Mouse (Mus musculus) liver, embryonic 14.5 days (tissue): ENCODE measurements at regions not wholly inside any gene's neighbourhood (a gene's known extent, or its start where the extent isn't known, plus 50 kb on each side); places are given as distances from the start of the nearest gene placed in this dataset.

Experiments
- ATAC-seq: fragments of 200-750 bp; cut with Nextera tagmentation; 2 replicates; pipeline ENCODE4 v1.8.0; 2017; ENCODE audit warnings: moderate number of reproducible peaks, mild to moderate bottlenecking, moderate library complexity; ENCODE audit not compliant: insufficient read depth
- DNase-seq, 3 experiments: peaks; one replicate each; pipeline ENCODE4 v3.0.0-alpha.2; 2012 to 2013; ENCODE audit warnings: low read depth in 3 of 3, low spot score in 3 of 3
- H3K27ac ChIP-seq: fragments of 300-500 bp; sonication (generic); 2 replicates; pipeline ENCODE4 v1.5.1; 2014; ENCODE audit warnings: moderate library complexity, mild to moderate bottlenecking, control low read depth, inconsistent platforms
- H3K27me3 ChIP-seq: fragments of 300-500 bp; sonication (generic); 2 replicates; pipeline ENCODE4 v1.6.1; 2014; ENCODE audit warnings: mild to moderate bottlenecking, low read length, moderate library complexity; ENCODE audit not compliant: control insufficient read depth, insufficient read depth
- H3K36me3 ChIP-seq: fragments of 300-500 bp; sonication (generic); replicated peaks from 2 replicates; pipeline ENCODE4 v1.6.1; 2014; ENCODE audit warnings: low read depth; ENCODE audit not compliant: control insufficient read depth, insufficient read depth
- H3K4me1 ChIP-seq, 2 experiments: fragments of 200-500 bp in 1 of 2; fragments of 300-500 bp in 1 of 2; sonication (generic) in 1 of 2; replicated peaks; 2 replicates each; pipeline ENCODE4 v1.6.1; 2012 to 2014; ENCODE audit warnings: antibody characterized with exemption in 1 of 2, inconsistent platforms in 1 of 2, low read length in 1 of 2; ENCODE audit not compliant: control insufficient read depth in 2 of 2, insufficient read depth in 2 of 2
- H3K4me2 ChIP-seq: fragments of 300-500 bp; sonication (generic); 2 replicates; pipeline ENCODE4 v1.6.1; 2014; ENCODE audit warnings: low read depth, mild to moderate bottlenecking, control low read depth, moderate library complexity
- H3K4me3 ChIP-seq, 2 experiments: fragments of 200-500 bp in 1 of 2; fragments of 300-500 bp in 1 of 2; sonication (generic) in 1 of 2; 2 replicates each; pipeline ENCODE4 v1.5.1; 2012 to 2014; ENCODE audit warnings: low read depth in 2 of 2, low read length in 2 of 2, mild to moderate bottlenecking in 2 of 2, control low read depth in 1 of 2, inconsistent platforms in 1 of 2, moderate library complexity in 1 of 2; ENCODE audit not compliant: insufficient read depth in 1 of 2
- H3K9ac ChIP-seq: fragments of 300-500 bp; sonication (generic); replicated peaks from 2 replicates; pipeline ENCODE4 v1.6.1; 2014; ENCODE audit warnings: mild to moderate bottlenecking, control low read depth, moderate library complexity
- H3K9me3 ChIP-seq: fragments of 300-500 bp; sonication (generic); 2 replicates; pipeline ENCODE4 v1.6.1; 2016; ENCODE audit warnings: low read length, mixed read lengths; ENCODE audit not compliant: control insufficient read depth
- CTCF ChIP-seq: IDR thresholded peaks from 2 replicates; pipeline ENCODE4 v1.5.1; 2016; ENCODE audit warnings: antibody characterized with exemption, low read depth, control low read depth
- EP300 ChIP-seq: IDR thresholded peaks from 2 replicates; pipeline ENCODE4 v1.6.1; 2016; ENCODE audit warnings: antibody characterized with exemption, low read depth
- WGBS: fragments of 180-500 bp; shearing (Covaris S2); extraction: QIAGEN DNeasy Blood & Tissue Kit; methylation state at CpG from one replicate; pipeline ENCODE4 v1.1.7; 2014; ENCODE audit not compliant: insufficient replicate concordance; 5-methylcytosine and 5-hydroxymethylcytosine counted together

GRCm38 (mm10) chr16:39234290-39234689 is 341.8 kb downstream of the Igsf11 start:
- H3K27me3 ChIP-seq = no peaks in the 10 kb centered on the region
- no peak overlapping the region for H3K4me2 ChIP-seq
- H3K9ac ChIP-seq = no peak overlapping the region
- WGBS = 38% methylated on average over 2 of the region's 2 CpGs
- DNase-seq = no peak
- no peaks in the 10 kb centered on the region for H3K36me3 ChIP-seq
- ATAC-seq = no peak
- TF ChIP-seq EP300 = no peak
- TF ChIP-seq CTCF = no peak
- no peaks in the 10 kb centered on the region for H3K9me3 ChIP-seq
- no peaks in the 10 kb centered on the region for H3K4me1 ChIP-seq
- no peak overlapping the region for H3K4me3 ChIP-seq
- no peak overlapping the region for H3K27ac ChIP-seq

GRCm38 (mm10) chr16:39273490-39273889 is 381.0 kb downstream of the Igsf11 start:
- no peaks in the 10 kb centered on the region for H3K36me3 ChIP-seq
- no peak overlapping the region for H3K4me2 ChIP-seq
- no peaks in the 10 kb centered on the region for H3K9me3 ChIP-seq
- no peaks in the 10 kb centered on the region for H3K4me1 ChIP-seq
- TF ChIP-seq CTCF (no peak), EP300 (no peak)
- H3K4me3 ChIP-seq = no peak overlapping the region
- DNase-seq = no peak
- H3K27me3 ChIP-seq = no peaks in the 10 kb centered on the region
- no peak overlapping the region for H3K9ac ChIP-seq
- 65% methylated on average over 2 of the region's 2 CpGs for WGBS
- H3K27ac ChIP-seq = no peak overlapping the region
- ATAC-seq = no peak

- ATAC-seq = no peak
- H3K4me1 ChIP-seq = no peaks in the 10 kb centered on the region
- no peak overlapping the region for H3K9ac ChIP-seq
- H3K4me3 ChIP-seq = no peak overlapping the region
- no peak for DNase-seq
- no peaks in the 10 kb centered on the region for H3K36me3 ChIP-seq
- H3K9me3 ChIP-seq = no peaks in the 10 kb centered on the region
- H3K4me2 ChIP-seq = no peak overlapping the region
- WGBS = 47% methylated on average over 2 of the region's 2 CpGs
- H3K27me3 ChIP-seq = no peaks in the 10 kb centered on the region
- no peak overlapping the region for H3K27ac ChIP-seq
- TF ChIP-seq CTCF = no peak
- TF ChIP-seq EP300 = no peak
These were observed 392.0 kb downstream of the Igsf11 start for GRCm38 (mm10) chr16:39284484-39284883.

DNA sequence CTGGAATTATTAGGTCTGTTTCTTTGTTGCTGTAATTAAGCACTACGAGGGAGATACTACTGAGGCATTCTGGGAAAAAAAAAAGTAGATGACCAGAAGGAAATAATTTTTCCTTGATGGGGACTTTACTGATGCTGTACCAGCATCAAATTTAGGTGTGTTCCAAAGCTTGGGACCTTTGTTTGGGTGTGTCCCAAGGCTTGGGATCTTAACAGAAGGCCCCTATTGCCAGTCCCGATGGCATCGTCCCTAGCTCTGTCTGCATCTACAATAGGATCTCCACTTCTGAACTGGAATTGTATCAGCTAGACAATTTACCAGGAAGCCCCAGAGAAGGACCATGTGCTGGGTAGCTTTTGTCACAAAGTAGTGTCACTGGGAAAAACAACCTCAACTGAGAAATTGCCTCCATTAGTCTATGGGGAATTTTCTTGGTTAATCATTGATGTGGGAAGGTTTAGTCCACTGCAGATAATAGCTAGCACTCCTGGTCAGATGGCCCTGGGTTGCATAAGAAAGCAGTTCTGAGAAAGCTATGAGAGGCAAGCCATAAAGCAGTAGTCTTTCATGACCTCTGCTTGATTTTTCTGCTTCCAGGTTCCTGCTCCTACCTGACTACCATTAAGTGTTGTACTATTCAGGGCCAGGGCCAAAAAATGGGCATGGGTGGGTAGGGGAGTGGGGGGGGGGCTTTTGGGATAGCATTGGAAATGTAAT is 392.7 kb downstream of the Igsf11 start:
- Histone ChIP-seq H3K36me3 (no peaks in the 10 kb centered on the region), H3K27me3 (no peaks in the 10 kb centered on the region), H3K9me3 (no peaks in the 10 kb centered on the region), H3K27ac (no peak overlapping the region), H3K9ac (no peak overlapping the region), H3K4me1 (no peaks in the 10 kb centered on the region), H3K4me2 (no peak overlapping the region), H3K4me3 (no peak overlapping the region)
- ATAC-seq (no peak), DNase-seq (no peak)
- 63% methylated on average over 3 of the region's 3 CpGs for whole genome bisulfite sequencing
- TF ChIP-seq CTCF = no peak
- no peak for TF ChIP-seq EP300

DNA sequence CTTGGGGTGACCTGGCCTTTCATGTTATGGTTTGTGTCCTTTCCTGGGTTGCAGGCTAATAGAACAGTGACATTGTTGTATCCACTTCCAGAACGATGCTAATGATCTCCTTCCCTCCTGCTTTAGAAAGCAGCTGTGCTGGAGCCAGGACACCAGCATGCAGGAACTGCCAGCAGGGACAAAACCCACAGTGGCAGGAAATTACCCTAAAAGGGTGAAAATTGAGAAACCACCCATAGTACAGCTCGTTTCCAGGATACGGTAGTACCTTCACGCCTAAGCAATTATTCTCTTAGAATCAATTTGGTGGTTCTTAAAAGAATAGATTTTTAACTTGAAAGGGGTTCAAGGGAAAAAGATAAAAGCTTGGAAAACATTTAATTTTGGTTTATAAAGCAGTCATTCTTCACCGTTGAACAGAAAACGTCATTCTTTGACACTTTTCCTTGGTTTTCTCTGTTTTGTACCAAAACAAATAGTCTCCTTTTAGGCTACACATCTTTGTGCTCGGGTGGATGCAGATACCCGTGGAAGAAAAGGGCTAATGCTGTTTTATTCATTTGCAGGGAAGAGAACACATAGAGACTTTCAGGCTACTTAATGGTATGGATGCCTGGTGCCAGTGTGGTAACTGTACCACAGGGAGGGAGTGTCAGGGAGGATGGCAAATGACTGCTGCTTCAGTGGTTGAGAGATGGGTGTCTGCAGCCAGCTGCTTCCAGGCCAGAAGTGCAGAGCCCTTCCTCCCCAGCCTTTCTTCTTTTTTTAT is 394.5 kb downstream of the Igsf11 start:
- no peaks in the 10 kb centered on the region for H3K36me3 ChIP-seq
- no peaks in the 10 kb centered on the region for H3K9me3 ChIP-seq
- H3K4me2 ChIP-seq = no peak overlapping the region
- 48% methylated on average over 8 of the region's 8 CpGs for WGBS
- TF ChIP-seq CTCF (no peak), EP300 (no peak)
- ATAC-seq (no peak), DNase-seq (no peak)
- no peaks in the 10 kb centered on the region for H3K27me3 ChIP-seq
- H3K9ac ChIP-seq = no peak overlapping the region
- no peak overlapping the region for H3K27ac ChIP-seq
- H3K4me3 ChIP-seq = no peak overlapping the region
- no peaks in the 10 kb centered on the region for H3K4me1 ChIP-seq
